Mouse (Mus musculus) thymus, adult 2 months (tissue): ENCODE data around the gene Il1r1.

Source experiments
- CTCF ChIP-seq: fragments of 200-500 bp; IDR thresholded peaks from 2 replicates; pipeline ENCODE4 v1.5.1; 2012; ENCODE audit warnings: mild to moderate bottlenecking, control low read depth, low read length, moderate library complexity, borderline replicate concordance; ENCODE audit not compliant: control insufficient read depth, poor library complexity, insufficient read depth; ENCODE audit errors: extremely low read depth
- POLR2A ChIP-seq: fragments of 200-500 bp; IDR thresholded peaks from 2 replicates; pipeline ENCODE4 v1.6.1; 2012; ENCODE audit warnings: mild to moderate bottlenecking, low read length, control low read depth, moderate library complexity; ENCODE audit not compliant: control insufficient read depth, poor library complexity, insufficient read depth; ENCODE audit errors: extremely low read depth

- TF ChIP-seq CTCF (no peak), POLR2A (no peak)
These were observed 130.6 kb downstream of the Il1r1 start for GRCm38 (mm10) chr1:40355431-40355843.
